Mouse (Mus musculus): ENCODE measurements around the gene Atl1. TPM values are rescaled to one million over a fixed set of nuclear protein-coding genes. Genes with fewer than 3 reads are reported as not detected.

Atl1 gene
- polyA plus RNA-seq, 1 experiment from 2014 or later: 80.6 TPM

GRCm38 (mm10) chr12:69962468-69962867 lies 70.1 kb downstream of the Atl1 start:
- peak; percentile 57; the same call in 1 of the 2 replicates for ATAC-seq
- H3K9me3 ChIP-seq (replicated peaks): no peaks in the 10 kb centered on the region
- H3K36me3 ChIP-seq (ENCODE audit: poor library complexity, severe bottlenecking): peaks cover 84% of the 10 kb centered on the region

DNA sequence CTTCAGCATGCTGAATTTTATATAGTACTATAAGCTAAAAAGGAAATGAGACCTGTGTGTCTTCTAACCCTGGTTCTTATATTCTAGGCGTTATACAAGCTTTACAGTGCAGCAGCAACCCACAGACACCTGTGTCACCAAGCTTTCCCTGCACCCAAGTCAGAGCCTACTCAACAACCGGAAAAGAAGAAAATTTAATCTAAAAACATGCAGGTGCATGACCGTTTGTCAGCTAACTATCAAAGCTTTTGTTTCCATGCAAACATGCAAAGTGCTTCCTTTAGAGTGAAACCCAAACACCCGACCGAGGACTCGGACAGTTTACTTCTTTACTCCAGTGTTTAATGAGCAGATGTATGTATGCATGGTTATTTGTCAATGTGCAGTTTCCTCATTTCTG lies 70.7 kb downstream of the Atl1 start:
- Histone ChIP-seq H3K9ac (no peak overlapping the region), H3K36me3 (ENCODE audit: poor library complexity, severe bottlenecking) (peaks cover 86% of the 10 kb centered on the region), H3K4me1 (no peaks in the 10 kb centered on the region), H3K27ac (no peak overlapping the region), H3K27me3 (no peaks in the 10 kb centered on the region), H3K9me3 (replicated peaks) (no peaks in the 10 kb centered on the region), H3K4me3 (no peak overlapping the region), H3K4me2 (no peak overlapping the region)
- 91% methylated on average over 6 of the region's 6 CpGs for WGBS
- no peak for ATAC-seq

More at GRCm38 (mm10) chr12:69962468-69962867, 70.1 kb downstream of the Atl1 start:
- Histone ChIP-seq H3K4me2 (no peak overlapping the region), H3K4me1 (no peaks in the 10 kb centered on the region), H3K4me3 (no peak overlapping the region), H3K9ac (no peak overlapping the region), H3K27ac (no peak overlapping the region), H3K27me3 (no peaks in the 10 kb centered on the region)
- WGBS: 65% methylated on average over 4 of the region's 4 CpGs

DNA sequence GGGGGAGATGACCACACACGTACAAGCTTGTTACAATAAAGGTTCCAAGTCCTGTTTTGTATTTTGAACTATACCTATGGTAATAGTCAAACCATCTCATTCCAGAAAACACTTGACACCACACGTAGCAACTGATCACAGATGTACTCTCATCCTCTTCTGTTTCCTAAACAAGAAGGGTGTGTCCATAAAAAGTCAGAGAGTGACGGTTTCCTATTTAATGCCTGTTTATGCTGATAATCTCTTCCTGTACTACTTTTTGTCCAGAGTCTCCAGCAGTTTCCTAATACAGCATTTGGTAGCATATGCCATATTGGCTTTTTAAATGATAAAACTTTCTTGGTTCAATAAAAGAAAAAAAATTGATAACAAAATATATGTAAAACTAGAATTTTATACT lies 73.2 kb downstream of the Atl1 start:
- Histone ChIP-seq H3K27me3 (no peaks in the 10 kb centered on the region), H3K9ac (no peak overlapping the region), H3K4me3 (no peak overlapping the region), H3K4me2 (no peak overlapping the region), H3K36me3 (ENCODE audit: poor library complexity, severe bottlenecking) (peaks cover 87% of the 10 kb centered on the region), H3K27ac (no peak overlapping the region), H3K9me3 (replicated peaks) (no peaks in the 10 kb centered on the region), H3K4me1 (no peaks in the 10 kb centered on the region)
- WGBS: 89% methylated on average over 3 of the region's 3 CpGs
- ATAC-seq: no peak

GRCm38 (mm10) chr12:69966071-69966470 lies 73.7 kb downstream of the Atl1 start:
- WGBS: 87% methylated on average over 5 of the region's 5 CpGs

DNA sequence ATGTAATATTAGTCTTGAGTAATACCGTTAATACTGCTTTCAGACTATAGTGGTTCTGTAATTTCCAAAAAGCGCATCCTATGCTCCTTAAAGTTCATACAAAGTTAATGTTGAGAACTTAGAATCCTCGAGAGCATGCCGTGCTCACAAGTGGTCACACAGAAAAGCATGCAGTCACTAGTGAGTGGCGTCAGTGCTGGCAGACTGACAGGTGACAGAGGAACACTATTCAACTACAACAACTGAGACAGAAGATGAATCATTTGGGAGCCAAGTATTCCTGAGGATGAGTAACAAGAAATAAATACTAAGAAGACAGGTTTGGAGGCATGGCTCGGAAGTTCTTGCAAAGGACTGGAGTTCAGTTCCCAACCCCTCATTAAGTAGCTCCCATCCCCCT lies 74.7 kb downstream of the Atl1 start:
- Histone ChIP-seq H3K27me3 (no peaks in the 10 kb centered on the region), H3K4me3 (no peak overlapping the region), H3K9me3 (replicated peaks) (no peaks in the 10 kb centered on the region), H3K9ac (no peak overlapping the region), H3K36me3 (ENCODE audit: poor library complexity, severe bottlenecking) (peaks cover 85% of the 10 kb centered on the region), H3K4me2 (no peak overlapping the region), H3K4me1 (no peaks in the 10 kb centered on the region), H3K27ac (no peak overlapping the region)
- ATAC-seq: no peak
- 91% methylated on average over 6 of the region's 6 CpGs for WGBS

More at GRCm38 (mm10) chr12:69966071-69966470, 73.7 kb downstream of the Atl1 start:
- no peak overlapping the region for H3K4me3 ChIP-seq
- no peaks in the 10 kb centered on the region for H3K27me3 ChIP-seq
- no peaks in the 10 kb centered on the region for H3K4me1 ChIP-seq
- no peak overlapping the region for H3K27ac ChIP-seq
- ATAC-seq: no peak
- H3K9me3 ChIP-seq (replicated peaks): no peaks in the 10 kb centered on the region
- no peak overlapping the region for H3K9ac ChIP-seq
- H3K36me3 ChIP-seq (ENCODE audit: poor library complexity, severe bottlenecking): peaks cover 86% of the 10 kb centered on the region
- H3K4me2 ChIP-seq: no peak overlapping the region

DNA sequence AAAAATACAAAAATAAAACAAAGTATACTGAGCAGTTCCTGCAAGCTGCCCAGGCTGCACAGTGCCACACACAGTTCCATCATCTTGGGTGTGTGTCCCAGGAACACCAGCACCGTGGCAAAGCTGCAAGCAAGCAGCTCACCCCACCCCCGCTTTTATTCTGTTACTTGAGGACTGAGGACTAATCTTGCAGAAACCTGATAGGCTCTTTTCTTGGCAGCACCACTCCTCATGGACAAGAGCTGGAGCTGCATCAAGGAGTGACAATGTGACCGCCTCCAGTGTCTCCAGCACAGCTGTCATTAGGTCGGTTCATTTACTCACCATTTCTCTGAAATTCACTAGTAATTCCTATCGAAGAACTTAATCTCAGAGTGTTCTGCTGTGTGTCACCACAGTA lies 75.7 kb downstream of the Atl1 start:
- Histone ChIP-seq H3K9ac (no peak overlapping the region), H3K36me3 (ENCODE audit: poor library complexity, severe bottlenecking) (peaks cover 81% of the 10 kb centered on the region), H3K4me2 (no peak overlapping the region), H3K4me3 (no peak overlapping the region), H3K27ac (no peak overlapping the region), H3K27me3 (no peaks in the 10 kb centered on the region), H3K9me3 (replicated peaks) (no peaks in the 10 kb centered on the region), H3K4me1 (no peaks in the 10 kb centered on the region)
- ATAC-seq: no peak
- 60% methylated on average over 5 of the region's 5 CpGs for WGBS

GRCm38 (mm10) chr12:69973666-69974065 lies 81.3 kb downstream of the Atl1 start:
- Histone ChIP-seq H3K27me3 (no peaks in the 10 kb centered on the region), H3K4me3 (no peak overlapping the region), H3K9ac (no peak overlapping the region), H3K36me3 (ENCODE audit: poor library complexity, severe bottlenecking) (peaks cover 59% of the 10 kb centered on the region), H3K4me2 (no peak overlapping the region), H3K9me3 (replicated peaks) (no peaks in the 10 kb centered on the region), H3K27ac (no peak overlapping the region), H3K4me1 (peaks cover 10% of the 10 kb centered on the region)
- no peak for ATAC-seq

- H3K9ac ChIP-seq: no peak overlapping the region
- H3K36me3 ChIP-seq (ENCODE audit: poor library complexity, severe bottlenecking): peaks cover 54% of the 10 kb centered on the region
- H3K4me3 ChIP-seq: no peak overlapping the region
- peaks cover 10% of the 10 kb centered on the region for H3K4me1 ChIP-seq
- no peaks in the 10 kb centered on the region for H3K9me3 ChIP-seq (replicated peaks)
- no peaks in the 10 kb centered on the region for H3K27me3 ChIP-seq
- no peak overlapping the region for H3K4me2 ChIP-seq
- ATAC-seq: no peak
- no peak overlapping the region for H3K27ac ChIP-seq
- 88% methylated on average over 6 of the region's 6 CpGs for WGBS
These were observed 84.3 kb downstream of the Atl1 start for GRCm38 (mm10) chr12:69976688-69977087.

DNA sequence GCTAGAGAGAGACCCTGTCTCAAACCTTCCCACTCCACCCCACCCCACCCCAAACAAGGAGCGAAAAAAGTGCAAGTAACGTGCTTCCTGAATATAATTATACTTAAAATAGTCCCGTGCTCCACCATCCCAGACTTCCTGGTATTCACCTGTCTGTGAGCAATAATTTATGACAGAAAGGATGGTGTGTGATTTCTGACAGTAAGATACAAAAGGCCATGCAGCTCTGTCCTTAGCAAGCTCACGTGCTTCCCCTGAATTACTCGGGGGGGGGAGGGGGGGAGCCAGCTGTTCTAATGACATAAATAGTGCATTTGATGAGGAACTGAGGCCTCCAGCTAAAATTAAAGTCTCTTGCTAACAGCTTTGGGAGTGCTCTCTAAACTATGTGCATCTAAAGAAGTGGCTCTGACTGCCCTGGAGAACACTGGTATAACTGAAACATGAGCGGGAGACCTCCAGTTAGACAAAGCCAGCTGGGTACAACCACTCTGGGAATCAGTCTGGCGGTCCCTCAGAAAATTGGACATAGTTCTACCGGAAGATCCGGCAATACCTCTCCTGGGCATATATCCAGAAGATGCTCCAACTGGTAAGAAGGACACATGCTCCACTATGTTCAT lies 85.1 kb downstream of the Atl1 start:
- Histone ChIP-seq H3K36me3 (ENCODE audit: poor library complexity, severe bottlenecking) (peaks cover 54% of the 10 kb centered on the region), H3K27ac (no peak overlapping the region), H3K9ac (no peak overlapping the region), H3K27me3 (no peaks in the 10 kb centered on the region), H3K4me3 (no peak overlapping the region), H3K9me3 (replicated peaks) (no peaks in the 10 kb centered on the region), H3K4me1 (peaks cover 10% of the 10 kb centered on the region), H3K4me2 (no peak overlapping the region)
- ATAC-seq: no peak
- WGBS: 73% methylated on average over 9 of the region's 9 CpGs

GRCm38 (mm10) chr12:69982874-69983273 lies 90.5 kb downstream of the Atl1 start:
- WGBS: 66% methylated on average over 5 of the region's 5 CpGs
- no peak overlapping the region for H3K4me3 ChIP-seq
- no peaks in the 10 kb centered on the region for H3K9me3 ChIP-seq (replicated peaks)
- H3K4me2 ChIP-seq: no peak overlapping the region
- no peak overlapping the region for H3K27ac ChIP-seq
- no peaks in the 10 kb centered on the region for H3K27me3 ChIP-seq
- H3K36me3 ChIP-seq (ENCODE audit: poor library complexity, severe bottlenecking): peaks cover 53% of the 10 kb centered on the region
- no peak overlapping the region for H3K9ac ChIP-seq
- no peak for ATAC-seq
- H3K4me1 ChIP-seq: peaks cover 19% of the 10 kb centered on the region

GRCm38 (mm10) chr12:69985546-69985945 lies 93.1 kb downstream of the Atl1 start:
- Histone ChIP-seq H3K27me3 (no peaks in the 10 kb centered on the region), H3K4me2 (peak overlapping the region; percentile 80), H3K9ac (peak overlapping the region; percentile 85), H3K27ac (no peak overlapping the region), H3K9me3 (replicated peaks) (no peaks in the 10 kb centered on the region), H3K4me1 (peaks cover 19% of the 10 kb centered on the region), H3K4me3 (peak overlapping the region; percentile 82), H3K36me3 (ENCODE audit: poor library complexity, severe bottlenecking) (peaks cover 35% of the 10 kb centered on the region)
- 30% methylated on average over 4 of the region's 4 CpGs for WGBS
- no peak for ATAC-seq

GRCm38 (mm10) chr12:69986241-69986762 lies 93.9 kb downstream of the Atl1 start:
- H3K4me3 ChIP-seq: peak overlapping the region; percentile 82
- 0% methylated on average over 23 of the region's 36 CpGs for WGBS
- peaks cover 28% of the 10 kb centered on the region for H3K36me3 ChIP-seq (ENCODE audit: poor library complexity, severe bottlenecking)
- peak; percentile 66 for ATAC-seq
- H3K27ac ChIP-seq: peak overlapping the region; percentile 80
- H3K4me2 ChIP-seq: peak overlapping the region; percentile 80
- H3K27me3 ChIP-seq: no peaks in the 10 kb centered on the region
- H3K9me3 ChIP-seq (replicated peaks): no peaks in the 10 kb centered on the region
- peaks cover 19% of the 10 kb centered on the region for H3K4me1 ChIP-seq
- H3K9ac ChIP-seq: peak overlapping the region; percentile 85

Measured in forebrain, embryonic 13.5 days (tissue).